Mouse (Mus musculus) ES-E14 (cell line): ENCODE measurements at regions not wholly inside any gene's neighbourhood (a gene's known extent, or its start where the extent isn't known, plus 50 kb on each side); places are given as distances from the start of the nearest gene placed in this dataset.

Experiments
- HCFC1 ChIP-seq: IDR thresholded peaks from 2 replicates; pipeline ENCODE4 v1.6.1; 2012; ENCODE audit warnings: low read length, inconsistent platforms, borderline replicate concordance; ENCODE audit not compliant: insufficient read depth
- MAFK ChIP-seq: IDR thresholded peaks from 2 replicates; pipeline ENCODE4 v1.6.1; 2014; ENCODE audit warnings: mild to moderate bottlenecking, low read depth, low read length, inconsistent platforms; ENCODE audit not compliant: insufficient read depth
- ZC3H11A ChIP-seq: IDR thresholded peaks from 2 replicates; pipeline ENCODE4 v1.6.1; 2012; ENCODE audit warnings: low read depth, mild to moderate bottlenecking, inconsistent platforms, low read length, borderline replicate concordance
- ZNF384 ChIP-seq: IDR thresholded peaks from 2 replicates; pipeline ENCODE4 v1.6.1; 2012; ENCODE audit warnings: low read depth, low read length, inconsistent platforms

DNA sequence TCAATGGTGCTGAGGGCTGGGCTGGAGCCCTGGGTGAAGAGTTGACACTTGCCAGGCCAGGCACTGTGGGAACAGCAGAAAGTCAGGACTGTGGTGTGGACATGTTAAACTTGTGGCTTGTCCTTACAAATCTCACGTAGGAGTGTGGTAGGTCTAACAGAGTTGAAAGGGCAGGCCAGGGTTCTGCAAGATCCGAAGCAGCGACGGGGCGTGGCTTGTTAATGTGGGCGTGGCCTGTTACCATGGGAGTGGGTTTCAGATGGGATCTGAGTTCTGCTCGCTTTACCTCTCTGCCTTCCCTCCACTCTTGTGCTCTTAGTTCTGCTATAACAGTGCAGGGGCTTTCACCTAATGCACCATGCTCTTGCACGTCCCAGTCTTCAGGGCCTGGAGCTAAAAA lies 94.2 kb upstream of the Mvb12b start:
- TF ChIP-seq HCFC1 (no peak), ZNF384 (no peak), ZC3H11A (no peak), MAFK (no peak)
